Mouse (Mus musculus) embryonic fibroblast, embryonic 13.5 days (primary cell): ENCODE measurements around the gene Ubac2.

Experiments used
- CTCF ChIP-seq: IDR thresholded peaks from 2 replicates; pipeline ENCODE4 v1.5.1; 2011; ENCODE audit warnings: mild to moderate bottlenecking, control low read depth, low read length, moderate library complexity, borderline replicate concordance; ENCODE audit not compliant: insufficient read depth
- POLR2A ChIP-seq: IDR thresholded peaks from 2 replicates; pipeline ENCODE4 v1.6.1; 2011; ENCODE audit warnings: low read depth, mild to moderate bottlenecking, control low read depth, low read length, moderate library complexity

- TF ChIP-seq CTCF (no peak), POLR2A (no peak)
These were observed 131.1 kb downstream of the Ubac2 start for GRCm38 (mm10) chr14:122009502-122009901.
